Mouse (Mus musculus) inflammation-experienced regulatory T-cells, adult 6 months (primary cell): ENCODE measurements around the gene Ash1l. TPM values are rescaled to one million over a fixed set of nuclear protein-coding genes. Genes with fewer than 3 reads are reported as not detected.

Experiments
- ATAC-seq: one replicate; pipeline ENCODE4 v1.8.0; 2017
- polyA plus RNA-seq, 3 experiments: library from polyadenylated mRNA; unstranded; fragments of 100-300 nt; shearing (Covaris generic); gene quantifications; one replicate each; pipeline ENCODE4 v1.2.1; 2017

The Ash1l gene
- polyA plus RNA-seq, result 10 to 100 TPM; 22.7 to 59.3 (median 41.7) TPM

- ATAC-seq, result peak; percentile 73
Measured at GRCm38 (mm10) chr3:88950576-88951326, at the start of gene Ash1l, which contains the start of gene Dap3. Gene Ash1l, plus strand, starts transcription at chr3:88950622. Gene Dap3, minus strand, starts transcription at chr3:88951181.

GRCm38 (mm10) chr3:88904803-88905202 lies 45.6 kb upstream of the Ash1l start:
- ATAC-seq, result no peak

- no peak for ATAC-seq
Measured at GRCm38 (mm10) chr3:88905209-88905608, 45.2 kb upstream of the Ash1l start.

- no peak for ATAC-seq
Measured at GRCm38 (mm10) chr3:88905741-88906140, 44.7 kb upstream of the Ash1l start.

GRCm38 (mm10) chr3:88906393-88907159 lies 43.8 kb upstream of the Ash1l start:
- ATAC-seq, result no peak

GRCm38 (mm10) chr3:88912585-88912984 lies 37.8 kb upstream of the Ash1l start:
- ATAC-seq, result no peak

- ATAC-seq, result peak; percentile 99
Measured at GRCm38 (mm10) chr3:88913511-88914383, 36.7 kb upstream of the Ash1l start, which contains the start of gene Msto1. Gene Msto1, minus strand, starts transcription at chr3:88913999.

GRCm38 (mm10) chr3:88914384-88914810 lies 36.0 kb upstream of the Ash1l start:
- ATAC-seq, result peak; percentile 13

GRCm38 (mm10) chr3:88918981-88919380 lies 31.4 kb upstream of the Ash1l start:
- no peak for ATAC-seq

GRCm38 (mm10) chr3:88921411-88921810 lies 29.0 kb upstream of the Ash1l start:
- no peak for ATAC-seq

- no peak for ATAC-seq
Measured at GRCm38 (mm10) chr3:88923989-88924591, 26.3 kb upstream of the Ash1l start.

- ATAC-seq, result no peak
Measured at GRCm38 (mm10) chr3:88925651-88926050, 24.8 kb upstream of the Ash1l start.

GRCm38 (mm10) chr3:88929501-88929900 lies 20.9 kb upstream of the Ash1l start:
- ATAC-seq, result no peak

- no peak for ATAC-seq
Measured at GRCm38 (mm10) chr3:88939071-88939470, 11.4 kb upstream of the Ash1l start.

- ATAC-seq, result peak; percentile 69
Measured at GRCm38 (mm10) chr3:88939749-88940148, 10.7 kb upstream of the Ash1l start.

- ATAC-seq, result no peak
Measured at GRCm38 (mm10) chr3:88942316-88942880, 8.0 kb upstream of the Ash1l start.

- no peak for ATAC-seq
Measured at GRCm38 (mm10) chr3:88944109-88944508, 6.3 kb upstream of the Ash1l start.

GRCm38 (mm10) chr3:88949786-88950575 lies 441 bp upstream of the Ash1l start:
- peak; percentile 74 for ATAC-seq

GRCm38 (mm10) chr3:88951327-88951800 lies 942 bp downstream of the Ash1l start:
- no peak for ATAC-seq

GRCm38 (mm10) chr3:88953246-88953645 lies 2.8 kb downstream of the Ash1l start:
- ATAC-seq, result no peak

GRCm38 (mm10) chr3:88953736-88954135 lies 3.3 kb downstream of the Ash1l start:
- ATAC-seq, result no peak
